Mouse (Mus musculus) small intestine, adult 2 months (tissue): Measurements from ENCODE around the gene Adgb. TPM values are rescaled to one million over a fixed set of nuclear protein-coding genes. Genes with fewer than 3 reads are reported as not detected.

ENCODE experiments used
- H3K27ac ChIP-seq: fragments of 200-500 bp; 2 replicates; pipeline ENCODE4 v1.5.1; 2012; ENCODE audit warnings: low read depth, low read length, control low read depth, inconsistent platforms; ENCODE audit not compliant: insufficient read depth
- H3K27me3 ChIP-seq: fragments of 200-500 bp; 2 replicates; pipeline ENCODE4 v1.6.1; 2012; ENCODE audit warnings: mild to moderate bottlenecking, moderate library complexity, low read length, inconsistent platforms; ENCODE audit not compliant: control insufficient read depth, insufficient read depth
- H3K36me3 ChIP-seq: fragments of 200-500 bp; 2 replicates; pipeline ENCODE4 v1.6.1; 2012; ENCODE audit warnings: mild to moderate bottlenecking, low read length, control low read depth, inconsistent platforms; ENCODE audit not compliant: control insufficient read depth, insufficient read depth
- H3K4me1 ChIP-seq: fragments of 200-500 bp; 2 replicates; pipeline ENCODE4 v1.6.1; 2012; ENCODE audit warnings: low read length, inconsistent platforms, mixed read lengths; ENCODE audit not compliant: control insufficient read depth, insufficient read depth, insufficient read length
- H3K4me3 ChIP-seq: fragments of 200-500 bp; 2 replicates; pipeline ENCODE4 v1.5.1; 2012; ENCODE audit warnings: low read depth, mild to moderate bottlenecking, control low read depth, inconsistent platforms, low read length, moderate library complexity
- CTCF ChIP-seq: fragments of 200-500 bp; IDR thresholded peaks from 2 replicates; pipeline ENCODE4 v1.5.1; 2012; ENCODE audit warnings: low read depth, mild to moderate bottlenecking, control low read depth, inconsistent platforms, low read length, moderate library complexity, mixed read lengths; ENCODE audit not compliant: insufficient replicate concordance, insufficient read length; ENCODE audit errors: extremely low read depth
- POLR2A ChIP-seq: fragments of 200-500 bp; IDR thresholded peaks from 2 replicates; pipeline ENCODE4 v1.6.1; 2012; ENCODE audit warnings: low read depth, mild to moderate bottlenecking, control low read depth, inconsistent platforms, low read length, moderate library complexity
- WGBS: fragments of 180-500 bp; shearing (Covaris S2); methylation state at CpG from one replicate; pipeline ENCODE4 v1.1.7; 2018; 5-methylcytosine and 5-hydroxymethylcytosine counted together
- polyA plus RNA-seq: library from polyadenylated mRNA; depleted of rRNA; stranded (reverse); fragments of >200 nt; gene quantifications from 2 replicates; pipeline ENCODE4 v1.2.3, GENCODE M21; 2012

Adgb gene
- polyA plus RNA-seq, 1 experiment = not detected

GRCm38 (mm10) chr10:10456991-10457390 is 15.1 kb downstream of the Adgb start:
- 75% methylated on average over 5 of the region's 5 CpGs for WGBS
- no peaks in the 10 kb centered on the region for H3K4me1 ChIP-seq

GRCm38 (mm10) chr10:10449067-10449466 is 23.1 kb downstream of the Adgb start:
- Histone ChIP-seq H3K27ac (no peak overlapping the region), H3K4me1 (no peaks in the 10 kb centered on the region), H3K4me3 (no peak overlapping the region), H3K36me3 (no peaks in the 10 kb centered on the region), H3K27me3 (no peaks in the 10 kb centered on the region)
- TF ChIP-seq CTCF (no peak), POLR2A (no peak)
- WGBS = 25% methylated on average over 3 of the region's 3 CpGs

More at GRCm38 (mm10) chr10:10456991-10457390, 15.1 kb downstream of the Adgb start:
- no peak overlapping the region for H3K27ac ChIP-seq
- no peaks in the 10 kb centered on the region for H3K27me3 ChIP-seq
- H3K4me3 ChIP-seq = no peak overlapping the region
- H3K36me3 ChIP-seq = no peaks in the 10 kb centered on the region
- TF ChIP-seq POLR2A (no peak), CTCF (no peak)

- Histone ChIP-seq H3K4me3 (no peak overlapping the region), H3K36me3 (no peaks in the 10 kb centered on the region), H3K4me1 (no peaks in the 10 kb centered on the region), H3K27me3 (no peaks in the 10 kb centered on the region), H3K27ac (no peak overlapping the region)
- TF ChIP-seq POLR2A (no peak), CTCF (no peak)
- 73% methylated on average over 3 of the region's 3 CpGs for WGBS
Observed at GRCm38 (mm10) chr10:10444841-10445466, 27.2 kb downstream of the Adgb start.

- Histone ChIP-seq H3K4me3 (no peak overlapping the region), H3K36me3 (no peaks in the 10 kb centered on the region), H3K4me1 (no peaks in the 10 kb centered on the region), H3K27ac (no peak overlapping the region), H3K27me3 (no peaks in the 10 kb centered on the region)
- no peak for TF ChIP-seq CTCF
- TF ChIP-seq POLR2A = no peak
Observed at GRCm38 (mm10) chr10:10443558-10443957, 28.6 kb downstream of the Adgb start.

GRCm38 (mm10) chr10:10435014-10435413 is 37.1 kb downstream of the Adgb start:
- TF ChIP-seq CTCF (no peak), POLR2A (no peak)
- no peak overlapping the region for H3K4me3 ChIP-seq
- H3K27ac ChIP-seq = no peak overlapping the region
- 84% methylated on average over 1 of the region's 1 CpGs for WGBS
- no peaks in the 10 kb centered on the region for H3K4me1 ChIP-seq
- H3K36me3 ChIP-seq = no peaks in the 10 kb centered on the region
- no peaks in the 10 kb centered on the region for H3K27me3 ChIP-seq

- Histone ChIP-seq H3K4me3 (no peak overlapping the region), H3K27ac (peak overlapping the region; percentile 59; the same call in 1 of the 2 replicates), H3K36me3 (no peaks in the 10 kb centered on the region), H3K4me1 (no peaks in the 10 kb centered on the region), H3K27me3 (no peaks in the 10 kb centered on the region)
- TF ChIP-seq CTCF = no peak
- TF ChIP-seq POLR2A = no peak
- WGBS = 66% methylated on average over 5 of the region's 5 CpGs
Observed at GRCm38 (mm10) chr10:10429635-10430034, 42.5 kb downstream of the Adgb start.

- TF ChIP-seq POLR2A = no peak
- no peak for TF ChIP-seq CTCF
- Histone ChIP-seq H3K4me3 (no peak overlapping the region), H3K27me3 (no peaks in the 10 kb centered on the region), H3K4me1 (no peaks in the 10 kb centered on the region), H3K36me3 (no peaks in the 10 kb centered on the region), H3K27ac (peak overlapping the region; percentile 59; the same call in 1 of the 2 replicates)
- 80% methylated on average over 7 of the region's 7 CpGs for WGBS
Observed at GRCm38 (mm10) chr10:10429032-10429431, 43.1 kb downstream of the Adgb start.
